Mouse (Mus musculus) CH12.LX (cell line): Measurements from ENCODE around the gene Zfp808.
"Not testable (repeated sequence)": the region's sequence is repeated elsewhere in the genome, so short reads cannot be mapped to it uniquely, and the experiment has no call there.

Source experiments
- CTCF ChIP-seq, 2 experiments: IDR thresholded peaks in 1 of 2; conservative IDR thresholded peaks in 1 of 2; 2 replicates each; pipeline ENCODE4 v1.5.1; 2011 to 2012; ENCODE audit warnings: low read depth in 2 of 2, low read length in 2 of 2, improper control_type of control experiment in 1 of 2, inconsistent platforms in 1 of 2, mild to moderate bottlenecking in 1 of 2, moderate library complexity in 1 of 2
- E2F4 ChIP-seq: IDR thresholded peaks from 2 replicates; pipeline ENCODE4 v1.6.1; 2011; ENCODE audit warnings: low read depth, low read length, improper control_type of control experiment; ENCODE audit not compliant: insufficient replicate concordance
- POLR2A ChIP-seq: IDR thresholded peaks from 2 replicates; pipeline ENCODE4 v1.6.1; 2011; ENCODE audit warnings: low read depth, mild to moderate bottlenecking, improper control_type of control experiment, low read length
- TBP ChIP-seq: conservative IDR thresholded peaks from 2 replicates; pipeline ENCODE4 v1.6.1; 2011; ENCODE audit warnings: low read depth, low read length, improper control_type of control experiment

DNA sequence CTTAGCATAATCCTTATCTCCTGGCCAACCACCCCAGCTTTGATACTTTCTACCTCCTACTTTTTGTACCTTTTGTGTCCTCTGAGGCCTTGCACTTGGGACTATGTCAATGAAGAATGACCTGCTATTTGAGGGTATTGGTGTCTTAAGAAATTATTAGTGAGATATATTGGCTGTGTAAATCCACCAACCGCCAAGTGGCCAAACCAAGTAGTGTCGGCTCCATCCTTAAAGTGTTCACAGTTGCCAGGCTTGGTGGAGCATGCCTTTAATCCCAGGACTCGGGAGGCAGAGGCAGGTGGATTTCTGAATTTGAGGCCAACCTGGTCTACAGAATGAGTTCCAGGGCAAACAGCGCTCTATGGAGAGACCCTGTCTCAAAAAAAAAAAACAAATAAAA, 30.2 kb upstream of the Zfp808 start:
- TF ChIP-seq POLR2A; E2F4; CTCF (conservative IDR thresholded peaks at IDR 0.05 in 1 of 2, IDR thresholded peaks at IDR 0.05 in 1 of 2; ENCODE audit: low read depth in 2 of 2, low read length in 2 of 2); TBP: not testable (repeated sequence)
